Mouse (Mus musculus) left cerebral cortex, adult 2 months (tissue): Measurements from ENCODE around the gene Arhgap44. TPM values are rescaled to one million over a fixed set of nuclear protein-coding genes. Genes with fewer than 3 reads are reported as not detected.

Experiments
- DNase-seq, 2 experiments: peaks; one replicate each; pipeline ENCODE4 v3.0.0; 2021 to 2022; ENCODE audit warnings: low spot score in 2 of 2, mixed read lengths in 1 of 2; ENCODE audit errors: extremely low spot score in 1 of 2
- H3K27ac ChIP-seq: fragments of 200-600 bp; 2 replicates; pipeline ENCODE4 v1.8.1; 2022
- H3K4me3 ChIP-seq: fragments of 200-600 bp; 2 replicates; pipeline ENCODE4 v1.8.1; 2022
- CTCF ChIP-seq: fragments of 200-600 bp; IDR thresholded peaks from 2 replicates; pipeline ENCODE4 v1.8.1; 2022; ENCODE audit warnings: antibody characterized with exemption, mild to moderate bottlenecking, moderate library complexity
- intact Hi-C: fragments of 180-260 bp; cut with DNase I; formaldehyde crosslinking; loops from one replicate; pipeline ENCODE4 v1.15.1; 2025
- total RNA-seq, 2 experiments: library from RNA; stranded (reverse); gene quantifications; 2 replicates each; pipeline ENCODE4 v1.2.3; 2021

The Arhgap44 gene
- total RNA-seq, 2 experiments from 2014 or later, result 137 to 142 TPM

GRCm38 (mm10) chr11:65104076-65104475 is 58.7 kb downstream of the Arhgap44 start:
- Histone ChIP-seq H3K4me3 (no peak overlapping the region), H3K27ac (no peak overlapping the region)
- intact Hi-C loops, result no loop called here
- no peak for TF ChIP-seq CTCF
- DNase-seq, result no peak

DNA sequence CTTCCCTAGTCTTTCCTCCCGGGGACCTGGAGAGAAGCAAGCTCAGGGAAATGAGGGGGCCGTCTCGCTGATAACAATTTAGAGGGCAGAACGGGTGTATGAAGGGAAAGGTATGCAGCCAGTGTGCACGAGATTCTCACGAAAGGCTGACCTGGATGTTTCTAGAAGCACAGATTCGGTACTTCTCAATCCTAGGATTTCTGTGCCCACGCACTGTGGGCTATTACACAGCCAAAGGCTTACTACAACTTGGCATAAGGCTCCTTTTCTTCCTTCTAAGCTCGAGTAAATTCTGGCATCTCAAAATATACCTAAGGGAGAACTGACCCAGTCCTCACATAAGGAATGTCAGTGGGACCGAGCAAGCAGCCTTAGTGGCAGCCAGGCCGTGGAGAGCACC is 61.6 kb downstream of the Arhgap44 start:
- intact Hi-C loops, result no loop called here
- no peak for DNase-seq
- no peak overlapping the region for H3K27ac ChIP-seq
- H3K4me3 ChIP-seq, result no peak overlapping the region
- no peak for TF ChIP-seq CTCF

DNA sequence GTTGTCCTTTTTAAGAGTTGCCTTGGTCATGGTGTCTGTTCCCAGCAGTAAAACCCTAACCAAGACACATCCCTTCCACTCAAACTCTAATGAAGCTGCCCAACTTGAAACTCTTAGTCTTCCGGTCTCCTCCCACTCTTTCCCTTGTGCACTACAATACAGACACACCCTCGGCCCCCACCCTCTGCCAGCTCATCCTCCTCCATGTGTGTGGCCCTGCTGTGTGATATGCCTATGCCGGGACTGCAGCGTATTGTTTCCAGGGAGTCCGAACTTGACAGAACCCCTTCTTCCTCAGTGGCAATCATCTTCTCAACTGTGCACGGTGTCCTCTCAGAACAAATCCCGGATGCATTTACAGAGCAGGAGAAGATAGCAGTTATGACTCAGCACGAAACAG is 62.7 kb downstream of the Arhgap44 start:
- DNase-seq, result no peak
- no peak for TF ChIP-seq CTCF
- intact Hi-C loops, result no loop called here
- Histone ChIP-seq H3K27ac (no peak overlapping the region), H3K4me3 (no peak overlapping the region)

DNA sequence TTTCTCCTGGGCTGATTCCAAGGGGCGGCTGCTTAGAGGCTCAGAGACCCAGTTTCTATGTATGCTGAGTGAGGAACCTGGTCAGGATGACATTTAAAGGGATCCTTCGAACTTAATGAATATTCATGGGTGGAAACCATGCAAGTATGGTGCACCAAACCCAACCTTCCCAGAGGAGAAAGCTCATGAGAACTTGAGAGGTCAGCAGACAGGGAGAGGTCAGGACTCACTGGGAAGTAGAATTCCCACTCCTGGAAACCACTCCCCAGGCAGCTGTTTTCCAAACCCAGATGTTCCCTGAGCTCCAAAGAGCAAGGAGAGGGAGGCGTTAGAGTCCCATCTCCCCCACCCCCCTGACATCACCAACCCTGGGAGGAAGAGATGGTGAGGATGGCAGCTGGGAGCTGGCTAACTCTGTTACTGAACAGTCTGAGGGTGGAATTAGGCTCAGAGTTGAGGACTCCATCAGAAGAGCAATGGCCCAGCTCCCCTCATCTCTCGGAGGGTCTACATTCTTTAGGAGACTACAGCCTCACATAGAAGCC is 65.2 kb downstream of the Arhgap44 start:
- no peak overlapping the region for H3K4me3 ChIP-seq
- intact Hi-C loops, result no loop called here
- DNase-seq, result no peak
- no peak for TF ChIP-seq CTCF
- no peak overlapping the region for H3K27ac ChIP-seq

GRCm38 (mm10) chr11:65096866-65097265 is 65.9 kb downstream of the Arhgap44 start:
- intact Hi-C loops, result no loop called here
- no peak for TF ChIP-seq CTCF
- H3K4me3 ChIP-seq, result no peak overlapping the region
- H3K27ac ChIP-seq, result no peak overlapping the region
- no peak for DNase-seq

DNA sequence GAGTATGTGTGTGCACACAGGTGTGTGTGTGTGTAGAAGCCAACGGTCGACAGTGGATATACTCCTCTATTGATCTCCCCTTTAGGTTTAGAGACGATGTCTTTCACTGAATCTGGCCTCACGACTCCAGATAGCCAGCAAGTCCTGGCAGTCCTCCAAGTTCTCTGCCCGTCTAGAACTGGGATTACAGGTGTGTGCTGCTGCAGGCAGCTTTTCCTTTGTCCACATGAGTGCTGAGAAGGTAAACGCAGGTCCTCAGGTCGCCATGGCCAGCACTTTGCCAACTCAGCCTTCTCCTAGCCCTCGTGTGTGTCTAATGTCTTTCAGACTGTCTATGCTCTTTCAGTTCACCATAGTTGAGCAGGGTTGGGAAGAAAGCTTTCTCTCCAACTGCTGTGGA is 69.9 kb downstream of the Arhgap44 start:
- no peak for DNase-seq
- H3K4me3 ChIP-seq, result no peak overlapping the region
- no peak for TF ChIP-seq CTCF
- intact Hi-C loops, result no loop called here
- no peak overlapping the region for H3K27ac ChIP-seq

DNA sequence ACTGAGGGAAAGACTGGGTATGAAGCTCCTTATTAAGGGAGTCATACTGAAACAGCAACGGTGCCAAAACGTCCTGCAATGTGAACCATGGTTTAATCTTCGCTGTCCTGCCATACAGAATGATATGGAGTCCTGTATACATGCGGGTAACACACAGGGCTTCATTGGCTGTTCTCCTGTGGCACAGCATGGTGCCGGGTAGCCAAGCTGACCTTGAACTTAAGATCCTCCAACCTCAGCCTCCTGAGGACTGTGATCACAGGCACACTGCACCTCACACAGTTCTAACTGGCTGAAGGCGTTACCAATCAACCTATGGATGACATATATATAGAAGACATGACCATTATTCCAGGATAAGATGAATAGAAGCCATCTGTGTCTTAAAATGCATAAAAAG is 72.4 kb downstream of the Arhgap44 start:
- no peak for TF ChIP-seq CTCF
- DNase-seq, result no peak
- intact Hi-C loops, result no loop called here

GRCm38 (mm10) chr11:65089982-65090381 is 72.8 kb downstream of the Arhgap44 start:
- H3K4me3 ChIP-seq, result no peak overlapping the region
- peak overlapping the region; percentile 36; the same call in 1 of the 2 replicates for H3K27ac ChIP-seq
- intact Hi-C loops, result loop anchor here (2.0 to 5.0 kb wide), 2 partner anchors 37 to 71 kb away; no protein-coding TSS in a partner anchor
- no peak for DNase-seq
- TF ChIP-seq CTCF, result no peak

More for the DNA sequence above, 72.4 kb downstream of the Arhgap44 start:
- Histone ChIP-seq H3K27ac (no peak overlapping the region), H3K4me3 (no peak overlapping the region)

DNA sequence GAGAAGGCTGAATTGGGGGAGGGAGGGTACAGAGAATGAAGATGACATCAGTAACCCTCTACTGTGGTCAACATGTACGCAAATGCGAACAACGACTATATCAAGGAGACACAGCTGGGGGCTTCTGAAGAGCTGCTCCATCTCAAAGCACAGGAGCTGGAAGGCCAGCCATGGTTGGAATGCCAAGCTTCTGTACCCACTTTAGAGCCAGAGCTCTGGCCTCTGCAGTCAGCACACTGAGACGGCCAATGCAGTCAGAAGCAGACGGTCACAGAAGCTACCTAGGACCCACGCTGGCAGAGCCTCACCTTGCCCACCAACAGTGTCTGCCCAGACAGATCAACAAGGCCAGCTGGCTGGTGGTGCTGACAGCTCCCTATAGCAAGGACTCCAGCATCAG is 73.5 kb downstream of the Arhgap44 start:
- Histone ChIP-seq H3K4me3 (no peak overlapping the region), H3K27ac (no peak overlapping the region)
- no peak for DNase-seq
- intact Hi-C loops, result loop anchor here (2.0 to 5.0 kb wide), 2 partner anchors 38 to 72 kb away; no protein-coding TSS in a partner anchor
- TF ChIP-seq CTCF, result no peak; the same call in 1 of the 2 replicates

DNA sequence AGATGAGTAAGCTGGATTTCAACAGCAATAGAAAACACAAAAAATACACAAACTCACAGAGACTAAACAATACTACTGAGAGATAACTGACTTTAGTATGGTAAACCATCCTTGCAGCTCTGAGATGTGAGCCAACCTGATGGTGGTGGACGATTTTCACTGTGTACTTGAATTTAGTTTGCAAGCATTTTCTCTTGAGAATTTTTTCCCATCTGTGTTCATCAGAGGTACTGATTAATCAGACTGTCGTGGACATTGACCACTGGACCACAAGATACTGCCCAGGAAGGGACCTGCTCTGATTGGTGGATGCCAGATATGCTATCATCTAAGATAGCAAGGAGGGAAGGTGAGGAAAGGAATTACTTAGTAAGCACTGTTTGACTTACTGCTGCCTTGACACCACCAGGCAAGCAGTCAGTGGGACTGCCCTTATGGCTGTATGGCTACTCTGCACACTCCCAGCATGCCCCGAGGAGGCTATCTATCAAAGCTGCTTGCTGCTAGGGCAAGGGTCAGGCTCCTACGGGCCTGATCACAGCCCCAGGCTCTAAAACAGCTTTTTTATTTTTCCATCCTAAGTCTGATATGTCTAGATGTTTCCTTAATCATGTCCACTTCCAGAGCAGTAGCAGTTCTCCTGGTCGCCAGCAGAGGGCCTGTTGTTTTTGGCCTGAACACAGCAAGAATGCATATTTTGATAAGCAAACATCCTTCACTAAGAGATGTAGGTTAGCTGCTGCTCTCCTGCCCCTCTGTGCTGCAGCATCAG is 74.1 kb downstream of the Arhgap44 start:
- intact Hi-C loops, result loop anchor here (2.0 to 5.0 kb wide), 2 partner anchors 39 to 72 kb away; no protein-coding TSS in a partner anchor
- no peak overlapping the region for H3K4me3 ChIP-seq
- no peak overlapping the region for H3K27ac ChIP-seq
- peak; percentile 80 for TF ChIP-seq CTCF
- peak in 1 of 2 experiments; percentile 65 for DNase-seq

DNA sequence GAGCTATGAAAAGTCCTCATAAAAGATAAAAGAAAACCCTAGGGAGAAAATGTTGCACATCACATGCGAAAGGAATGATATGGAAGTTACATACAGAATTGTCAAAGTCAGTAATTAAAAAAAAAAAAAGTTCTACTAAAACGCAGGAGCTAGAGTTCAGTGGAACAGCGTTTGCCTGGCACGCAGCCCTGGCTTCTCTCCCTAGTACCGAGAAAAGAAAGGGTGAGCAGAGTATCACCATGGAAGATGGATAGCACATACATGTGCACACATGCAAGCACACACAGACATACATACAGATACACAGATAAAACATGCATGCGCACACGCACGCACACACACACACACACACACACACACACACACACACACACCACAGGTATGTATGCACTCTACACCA is 82.0 kb downstream of the Arhgap44 start:
- no peak for DNase-seq
- H3K4me3 ChIP-seq, result no peak overlapping the region
- intact Hi-C loops, result no loop called here
- no peak for TF ChIP-seq CTCF
- no peak overlapping the region for H3K27ac ChIP-seq

GRCm38 (mm10) chr11:65080274-65080673 is 82.5 kb downstream of the Arhgap44 start:
- H3K4me3 ChIP-seq, result no peak overlapping the region
- TF ChIP-seq CTCF, result no peak
- intact Hi-C loops, result no loop called here
- H3K27ac ChIP-seq, result no peak overlapping the region
- DNase-seq, result no peak
